Mouse (Mus musculus) hindbrain, postnatal 0 days (tissue): ENCODE measurements around the gene Plekhh2. TPM values are rescaled to one million over a fixed set of nuclear protein-coding genes. Genes with fewer than 3 reads are reported as not detected.

ENCODE experiments used
- ATAC-seq: fragments of 200-750 bp; cut with Nextera tagmentation; 2 replicates; pipeline ENCODE4 v1.8.0; 2017; ENCODE audit warnings: mild to moderate bottlenecking, moderate TSS enrichment, moderate library complexity
- DNase-seq: peaks from one replicate; pipeline ENCODE4 v3.0.0-alpha.2; 2015; ENCODE audit warnings: low spot score
- H3K27ac ChIP-seq: fragments of 300-500 bp; sonication (generic); 2 replicates; pipeline ENCODE4 v1.5.1; 2014; ENCODE audit warnings: mild to moderate bottlenecking
- H3K27me3 ChIP-seq: fragments of 300-500 bp; sonication (generic); 2 replicates; pipeline ENCODE4 v1.6.1; 2014; ENCODE audit warnings: low read length, mixed read lengths; ENCODE audit not compliant: insufficient read depth
- H3K36me3 ChIP-seq: fragments of 300-500 bp; sonication (generic); 2 replicates; pipeline ENCODE4 v1.6.1; 2014; ENCODE audit warnings: low read length, mixed read lengths; ENCODE audit not compliant: insufficient read depth
- H3K4me1 ChIP-seq: fragments of 300-500 bp; sonication (generic); 2 replicates; pipeline ENCODE4 v1.6.1; 2014; ENCODE audit warnings: antibody characterized with exemption, low read length, mixed read lengths; ENCODE audit not compliant: insufficient read depth
- H3K4me2 ChIP-seq: fragments of 300-500 bp; sonication (generic); 2 replicates; pipeline ENCODE4 v1.6.1; 2014; ENCODE audit warnings: low read depth, mild to moderate bottlenecking, low read length, moderate library complexity, mixed read lengths
- H3K4me3 ChIP-seq: fragments of 300-500 bp; sonication (generic); 2 replicates; pipeline ENCODE4 v1.5.1; 2014; ENCODE audit warnings: low read length
- H3K9ac ChIP-seq: fragments of 300-500 bp; sonication (generic); replicated peaks from 2 replicates; pipeline ENCODE4 v1.6.1; 2014; ENCODE audit warnings: mild to moderate bottlenecking, low read length, moderate library complexity, mixed read lengths
- H3K9me3 ChIP-seq: fragments of 300-500 bp; sonication (generic); 2 replicates; pipeline ENCODE4 v1.6.1; 2016; ENCODE audit warnings: low read length, mixed read lengths
- CTCF ChIP-seq: IDR thresholded peaks from 2 replicates; pipeline ENCODE4 v1.5.1; 2016; ENCODE audit warnings: antibody characterized with exemption, control low read depth, low read depth
- WGBS: fragments of 180-500 bp; shearing (Covaris S2); extraction: QIAGEN DNeasy Blood & Tissue Kit; methylation state at CpG from one replicate; pipeline ENCODE4 v1.1.7; 2014; 5-methylcytosine and 5-hydroxymethylcytosine counted together
- polyA plus RNA-seq: library from polyadenylated mRNA; unstranded; fragments of >200 nt; fragmentation: Nextera tagmentation; extraction: Ambion mirVana; gene quantifications from 2 replicates; pipeline ENCODE4 v1.2.1, GENCODE M21; 2015
- total RNA-seq: library from RNA; depleted of rRNA; stranded (reverse); fragments of >200 nt; gene quantifications from 2 replicates; pipeline ENCODE4 v1.2.3, GENCODE M21; 2014

Gene Plekhh2
- total and polyA plus RNA-seq, 2 experiments from 2014 or later = 1.6 to 2.6 TPM

- Histone ChIP-seq H3K4me3 (no peak overlapping the region), H3K4me2 (no peak overlapping the region), H3K4me1 (no peaks in the 10 kb centered on the region), H3K9ac (no peak overlapping the region), H3K9me3 (no peaks in the 10 kb centered on the region), H3K27me3 (no peaks in the 10 kb centered on the region), H3K27ac (no peak overlapping the region), H3K36me3 (peaks cover 3% of the 10 kb centered on the region; the same call in 1 of the 2 replicates)
- WGBS = 67% methylated on average over 16 of the region's 16 CpGs
- no peak for TF ChIP-seq CTCF
- no peak for ATAC-seq
- no peak for DNase-seq
Observed at GRCm38 (mm10) chr17:84644292-84645050, 132.8 kb downstream of the Plekhh2 start.

GRCm38 (mm10) chr17:84645119-84645518 is 133.4 kb downstream of the Plekhh2 start:
- no peak for ATAC-seq
- 49% methylated on average over 9 of the region's 9 CpGs for WGBS

GRCm38 (mm10) chr17:84645894-84646293 is 134.2 kb downstream of the Plekhh2 start:
- Histone ChIP-seq H3K27ac (no peak overlapping the region), H3K9me3 (no peaks in the 10 kb centered on the region), H3K4me2 (no peak overlapping the region), H3K4me1 (no peaks in the 10 kb centered on the region), H3K4me3 (no peak overlapping the region), H3K9ac (no peak overlapping the region), H3K36me3 (peaks cover 5% of the 10 kb centered on the region; the same call in 1 of the 2 replicates), H3K27me3 (no peaks in the 10 kb centered on the region)
- WGBS = 40% methylated on average over 3 of the region's 7 CpGs
- DNase-seq (no peak), ATAC-seq (no peak)
- TF ChIP-seq CTCF = no peak

More at GRCm38 (mm10) chr17:84645119-84645518, 133.4 kb downstream of the Plekhh2 start:
- Histone ChIP-seq H3K27me3 (no peaks in the 10 kb centered on the region), H3K27ac (no peak overlapping the region), H3K4me3 (no peak overlapping the region), H3K9ac (no peak overlapping the region), H3K4me2 (no peak overlapping the region), H3K4me1 (no peaks in the 10 kb centered on the region), H3K9me3 (no peaks in the 10 kb centered on the region), H3K36me3 (peaks cover 5% of the 10 kb centered on the region; the same call in 1 of the 2 replicates)
- TF ChIP-seq CTCF = no peak
- no peak for DNase-seq

GRCm38 (mm10) chr17:84646477-84646876 is 134.8 kb downstream of the Plekhh2 start:
- no peak for DNase-seq
- no peak for TF ChIP-seq CTCF
- H3K27ac ChIP-seq = no peak overlapping the region
- no peak overlapping the region for H3K4me3 ChIP-seq
- 68% methylated on average over 2 of the region's 2 CpGs for WGBS
- H3K4me2 ChIP-seq = no peak overlapping the region
- H3K27me3 ChIP-seq = no peaks in the 10 kb centered on the region
- no peak for ATAC-seq
- H3K4me1 ChIP-seq = no peaks in the 10 kb centered on the region
- peaks cover 5% of the 10 kb centered on the region; the same call in 1 of the 2 replicates for H3K36me3 ChIP-seq
- no peak overlapping the region for H3K9ac ChIP-seq
- H3K9me3 ChIP-seq = no peaks in the 10 kb centered on the region

GRCm38 (mm10) chr17:84647630-84648029 is 135.9 kb downstream of the Plekhh2 start:
- no peak for ATAC-seq
- WGBS = 87% methylated on average over 4 of the region's 4 CpGs
- Histone ChIP-seq H3K4me1 (no peaks in the 10 kb centered on the region), H3K4me3 (no peak overlapping the region), H3K36me3 (peaks cover 5% of the 10 kb centered on the region; the same call in 1 of the 2 replicates), H3K9ac (no peak overlapping the region), H3K27me3 (no peaks in the 10 kb centered on the region), H3K27ac (no peak overlapping the region), H3K4me2 (no peak overlapping the region), H3K9me3 (no peaks in the 10 kb centered on the region)
- TF ChIP-seq CTCF = no peak
- DNase-seq = no peak

- Histone ChIP-seq H3K9ac (no peak overlapping the region), H3K9me3 (no peaks in the 10 kb centered on the region), H3K27ac (no peak overlapping the region), H3K4me1 (no peaks in the 10 kb centered on the region), H3K36me3 (peaks cover 5% of the 10 kb centered on the region; the same call in 1 of the 2 replicates), H3K27me3 (no peaks in the 10 kb centered on the region), H3K4me3 (no peak overlapping the region), H3K4me2 (no peak overlapping the region)
- ATAC-seq (no peak), DNase-seq (no peak)
- 92% methylated on average over 9 of the region's 9 CpGs for WGBS
- TF ChIP-seq CTCF = no peak
Observed at GRCm38 (mm10) chr17:84650302-84651017, 138.8 kb downstream of the Plekhh2 start.
